Mouse (Mus musculus): ENCODE measurements around the gene Oat. TPM values are rescaled to one million over a fixed set of nuclear protein-coding genes. Genes with fewer than 3 reads are reported as not detected.

The Oat gene
- polyA plus RNA-seq, 1 experiment from 2014 or later: 214 TPM

- H3K36me3 ChIP-seq (ENCODE audit: insufficient read depth, low read length): peaks cover 39% of the 10 kb centered on the region; the same call in 1 of the 2 replicates
Observed at GRCm38 (mm10) chr7:132558141-132558736, 18.0 kb downstream of the Oat start.

GRCm38 (mm10) chr7:132556575-132556974 is 19.6 kb downstream of the Oat start:
- Histone ChIP-seq H3K9ac (replicated peaks; ENCODE audit: low read depth) (no peak overlapping the region), H3K27me3 (replicated peaks; ENCODE audit: insufficient read depth, low read length) (no peaks in the 10 kb centered on the region), H3K36me3 (ENCODE audit: insufficient read depth, low read length) (peaks cover 29% of the 10 kb centered on the region; the same call in 1 of the 2 replicates), H3K27ac (ENCODE audit: low read length) (no peak overlapping the region), H3K4me1 (ENCODE audit: insufficient read depth, low read depth, low read length) (peaks cover 4% of the 10 kb centered on the region; the same call in 1 of the 2 replicates), H3K4me3 (ENCODE audit: low read depth, low read length) (no peak overlapping the region), H3K4me2 (replicated peaks; ENCODE audit: low read depth, low read length) (no peak overlapping the region), H3K9me3 (ENCODE audit: low read length) (no peaks in the 10 kb centered on the region)
- DNase-seq (ENCODE audit: low spot score): no peak
- TF ChIP-seq EP300 (IDR thresholded peaks at IDR 0.05): no peak
- no peak for TF ChIP-seq CTCF (IDR thresholded peaks at IDR 0.05)
- WGBS: 81% methylated on average over 5 of the region's 5 CpGs
- ATAC-seq: no peak

More at GRCm38 (mm10) chr7:132558141-132558736, 18.0 kb downstream of the Oat start:
- Histone ChIP-seq H3K27ac (ENCODE audit: low read length) (no peak overlapping the region), H3K4me2 (replicated peaks; ENCODE audit: low read depth, low read length) (no peak overlapping the region), H3K4me1 (ENCODE audit: insufficient read depth, low read depth, low read length) (peaks cover 4% of the 10 kb centered on the region; the same call in 1 of the 2 replicates), H3K27me3 (replicated peaks; ENCODE audit: insufficient read depth, low read length) (no peaks in the 10 kb centered on the region), H3K9me3 (ENCODE audit: low read length) (no peaks in the 10 kb centered on the region), H3K4me3 (ENCODE audit: low read depth, low read length) (no peak overlapping the region), H3K9ac (replicated peaks; ENCODE audit: low read depth) (no peak overlapping the region)
- no peak for TF ChIP-seq CTCF (IDR thresholded peaks at IDR 0.05)
- TF ChIP-seq EP300 (IDR thresholded peaks at IDR 0.05): no peak
- WGBS: 63% methylated on average over 7 of the region's 7 CpGs
- ATAC-seq (no peak), DNase-seq (ENCODE audit: low spot score) (no peak)

- Histone ChIP-seq H3K36me3 (ENCODE audit: insufficient read depth, low read length) (peaks cover 25% of the 10 kb centered on the region; the same call in 1 of the 2 replicates), H3K4me2 (replicated peaks; ENCODE audit: low read depth, low read length) (no peak overlapping the region), H3K9ac (replicated peaks; ENCODE audit: low read depth) (no peak overlapping the region), H3K27ac (ENCODE audit: low read length) (no peak overlapping the region), H3K4me1 (ENCODE audit: insufficient read depth, low read depth, low read length) (peaks cover 4% of the 10 kb centered on the region; the same call in 1 of the 2 replicates), H3K9me3 (ENCODE audit: low read length) (no peaks in the 10 kb centered on the region), H3K4me3 (ENCODE audit: low read depth, low read length) (no peak overlapping the region), H3K27me3 (replicated peaks; ENCODE audit: insufficient read depth, low read length) (no peaks in the 10 kb centered on the region)
- no peak for DNase-seq (ENCODE audit: low spot score)
- no peak for ATAC-seq
- WGBS: 51% methylated on average over 4 of the region's 4 CpGs
- TF ChIP-seq EP300 (IDR thresholded peaks at IDR 0.05) (no peak), CTCF (IDR thresholded peaks at IDR 0.05) (no peak)
Observed at GRCm38 (mm10) chr7:132555911-132556310, 20.3 kb downstream of the Oat start.

GRCm38 (mm10) chr7:132554091-132554490 is 22.1 kb downstream of the Oat start:
- no peaks in the 10 kb centered on the region for H3K27me3 ChIP-seq (replicated peaks; ENCODE audit: insufficient read depth, low read length)
- no peak overlapping the region for H3K27ac ChIP-seq (ENCODE audit: low read length)
- DNase-seq (ENCODE audit: low spot score) (peak; percentile 50), ATAC-seq (no peak)
- H3K9ac ChIP-seq (replicated peaks; ENCODE audit: low read depth): no peak overlapping the region
- H3K36me3 ChIP-seq (ENCODE audit: insufficient read depth, low read length): peaks cover 10% of the 10 kb centered on the region; the same call in 1 of the 2 replicates
- H3K4me1 ChIP-seq (ENCODE audit: insufficient read depth, low read depth, low read length): peaks cover 2% of the 10 kb centered on the region; the same call in 1 of the 2 replicates
- H3K4me3 ChIP-seq (ENCODE audit: low read depth, low read length): no peak overlapping the region
- no peak overlapping the region for H3K4me2 ChIP-seq (replicated peaks; ENCODE audit: low read depth, low read length)
- no peaks in the 10 kb centered on the region for H3K9me3 ChIP-seq (ENCODE audit: low read length)
- WGBS: 22% methylated on average over 2 of the region's 2 CpGs
- TF ChIP-seq CTCF (IDR thresholded peaks at IDR 0.05) (no peak), EP300 (IDR thresholded peaks at IDR 0.05) (no peak)

GRCm38 (mm10) chr7:132551351-132552126 is 24.7 kb downstream of the Oat start:
- peak overlapping the region; percentile 41 for H3K4me3 ChIP-seq (ENCODE audit: low read depth, low read length)
- H3K4me1 ChIP-seq (ENCODE audit: insufficient read depth, low read depth, low read length): no peaks in the 10 kb centered on the region
- TF ChIP-seq EP300 (IDR thresholded peaks at IDR 0.05) (no peak), CTCF (IDR thresholded peaks at IDR 0.05) (peak; percentile 96)
- under 1% methylated on average over 27 of the region's 27 CpGs for WGBS
- ATAC-seq: peak; percentile 96
- peak; percentile 95 for DNase-seq (ENCODE audit: low spot score)
- peak overlapping the region; percentile 87 for H3K4me2 ChIP-seq (replicated peaks; ENCODE audit: low read depth, low read length)
- no peaks in the 10 kb centered on the region for H3K36me3 ChIP-seq (ENCODE audit: insufficient read depth, low read length)
- H3K27ac ChIP-seq (ENCODE audit: low read length): no peak overlapping the region
- no peak overlapping the region for H3K9ac ChIP-seq (replicated peaks; ENCODE audit: low read depth)
- no peaks in the 10 kb centered on the region for H3K9me3 ChIP-seq (ENCODE audit: low read length)
- no peaks in the 10 kb centered on the region for H3K27me3 ChIP-seq (replicated peaks; ENCODE audit: insufficient read depth, low read length)

- Histone ChIP-seq H3K4me1 (ENCODE audit: insufficient read depth, low read depth, low read length) (no peaks in the 10 kb centered on the region), H3K9ac (replicated peaks; ENCODE audit: low read depth) (no peak overlapping the region), H3K27ac (ENCODE audit: low read length) (no peak overlapping the region), H3K36me3 (ENCODE audit: insufficient read depth, low read length) (no peaks in the 10 kb centered on the region), H3K9me3 (ENCODE audit: low read length) (no peaks in the 10 kb centered on the region), H3K4me3 (ENCODE audit: low read depth, low read length) (no peak overlapping the region), H3K27me3 (replicated peaks; ENCODE audit: insufficient read depth, low read length) (no peaks in the 10 kb centered on the region), H3K4me2 (replicated peaks; ENCODE audit: low read depth, low read length) (no peak overlapping the region)
- DNase-seq (ENCODE audit: low spot score): no peak
- no peak for ATAC-seq
- WGBS: 74% methylated on average over 3 of the region's 3 CpGs
- TF ChIP-seq CTCF (IDR thresholded peaks at IDR 0.05): no peak
- TF ChIP-seq EP300 (IDR thresholded peaks at IDR 0.05): no peak
Observed at GRCm38 (mm10) chr7:132547126-132547525, 29.1 kb downstream of the Oat start.

All from lung, postnatal 0 days (tissue).